Mouse (Mus musculus) embryonic stem cell, embryonic (primary cell): Measurements from ENCODE around the gene Rsl24d1.

Experiments
- CTCF ChIA-PET, 4 experiments: fragments of 300-600 bp in 2 of 4; fragments of 350-600 bp in 2 of 4; sonication (Branson Sonifier 250); formaldehyde crosslinking; loops; one replicate each; lab custom pipeline; 2022; ENCODE audit warnings: inconsistent platforms in 2 of 4; lab: Charles Lee
- POLR2A ChIA-PET, 4 experiments: fragments of 300-600 bp in 2 of 4; fragments of 350-600 bp in 2 of 4; sonication (Branson Sonifier 250); formaldehyde crosslinking; loops; one replicate each; lab custom pipeline; 2022; ENCODE audit warnings: antibody characterized with exemption in 4 of 4, inconsistent platforms in 1 of 4; lab: Charles Lee

The Rsl24d1 gene

DNA sequence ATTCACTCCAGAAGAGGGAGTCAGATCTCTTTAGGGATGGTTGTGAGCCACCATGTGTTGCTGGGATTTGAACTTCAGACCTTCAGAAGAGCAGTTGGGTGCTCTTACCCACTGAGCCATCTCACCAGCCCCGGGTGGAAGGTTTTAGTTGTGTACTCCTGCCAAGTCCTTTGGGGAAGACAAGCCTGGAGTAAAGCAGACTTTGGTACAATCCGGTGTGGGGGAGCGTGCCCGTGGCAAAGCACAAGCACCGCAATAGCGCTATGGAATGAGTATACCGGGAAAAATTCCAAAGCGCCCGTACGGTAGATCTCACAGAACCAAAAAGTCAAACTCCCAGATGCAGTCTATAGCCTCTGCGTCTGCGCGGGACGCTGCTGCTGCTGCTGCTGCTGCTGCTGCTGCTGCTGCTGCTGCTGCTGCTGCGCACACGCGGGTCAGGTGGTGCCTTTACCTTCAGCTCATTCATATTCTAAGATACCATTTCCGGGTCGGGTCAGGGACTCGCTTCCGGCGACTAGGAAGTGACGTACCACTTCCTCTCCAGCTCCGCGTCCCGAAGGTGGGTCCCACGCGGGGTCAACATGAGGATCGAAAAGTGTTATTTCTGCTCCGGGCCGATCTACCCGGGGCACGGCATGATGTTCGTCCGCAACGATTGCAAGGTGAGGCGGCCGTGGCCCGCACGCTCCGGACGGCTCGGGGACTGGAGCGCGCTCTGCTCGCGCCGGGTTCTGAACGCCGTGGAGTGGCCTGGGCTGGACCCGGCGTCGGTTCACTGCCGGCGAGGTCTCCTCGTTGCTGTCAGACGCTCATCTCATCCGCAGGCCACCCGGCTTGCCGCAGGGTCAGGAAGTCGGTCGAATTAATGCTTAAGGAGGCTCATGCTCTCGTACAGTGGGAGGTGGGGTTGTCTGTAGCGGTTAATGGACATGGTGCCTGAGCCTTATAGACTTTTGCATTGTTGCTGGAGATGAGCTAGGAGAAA, at the start of gene Rsl24d1:
Gene Rsl24d1, plus strand, starts transcription at position 508 of the 988 bp plus-strand sequence.
- ChIA-PET POLR2A (interaction anchor here (0.5 to 2.6 kb wide), 54 partner anchors 8 to 1543 kb away, joined by 3 to 15 read pairs (median 4); partner anchors contain the start of genes Gm20509 (in 3 of the 4), Ccpg1 (in 2 of the 4), Ccpg1os (in 2 of the 4) and Khdc3 (in 2 of the 4)), CTCF (interaction anchor here in 3 of 4 experiments (0.6 to 2.1 kb wide), 5 partner anchors 8 to 493 kb away, joined by 3 to 5 read pairs (median 4); no protein-coding TSS in a partner anchor)

DNA sequence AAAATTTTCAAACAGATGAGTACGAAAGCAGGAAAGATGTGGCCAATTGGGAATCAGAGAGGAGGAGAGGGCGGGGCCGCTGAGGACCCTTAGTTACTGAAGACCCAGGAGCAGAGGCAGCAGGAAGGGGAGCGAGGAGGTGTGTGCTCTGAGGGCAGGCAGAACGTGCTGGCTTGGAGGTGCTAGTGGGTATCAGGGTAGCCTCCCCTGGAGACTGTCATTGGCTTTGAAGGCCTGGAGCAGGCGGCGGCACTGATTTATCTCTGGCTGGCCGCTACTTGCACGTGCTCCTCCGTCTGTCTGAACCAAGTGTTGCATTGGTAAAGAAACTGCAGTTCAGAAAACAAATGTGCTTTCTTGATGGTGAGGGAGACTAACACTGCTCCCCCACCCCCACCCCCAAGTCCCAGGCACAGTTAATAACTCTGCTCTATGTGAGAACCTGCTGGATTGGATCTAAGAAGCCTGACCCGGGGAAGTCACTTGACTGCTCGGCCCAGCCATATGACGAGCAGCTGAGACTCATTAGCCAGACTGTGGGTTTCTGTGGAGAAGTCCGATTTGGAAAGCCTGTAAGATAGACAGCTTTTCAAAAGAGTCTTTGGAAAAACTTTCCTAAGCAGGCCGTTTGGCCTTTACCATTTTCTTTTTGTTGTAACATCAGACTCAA, 49.5 kb upstream of the Rsl24d1 start:
- CTCF ChIA-PET = interaction anchor here in 1 of 4 experiments (0.6 kb wide), 1 partner anchor 27 kb away, joined by 4 read pairs; no protein-coding TSS in a partner anchor

DNA sequence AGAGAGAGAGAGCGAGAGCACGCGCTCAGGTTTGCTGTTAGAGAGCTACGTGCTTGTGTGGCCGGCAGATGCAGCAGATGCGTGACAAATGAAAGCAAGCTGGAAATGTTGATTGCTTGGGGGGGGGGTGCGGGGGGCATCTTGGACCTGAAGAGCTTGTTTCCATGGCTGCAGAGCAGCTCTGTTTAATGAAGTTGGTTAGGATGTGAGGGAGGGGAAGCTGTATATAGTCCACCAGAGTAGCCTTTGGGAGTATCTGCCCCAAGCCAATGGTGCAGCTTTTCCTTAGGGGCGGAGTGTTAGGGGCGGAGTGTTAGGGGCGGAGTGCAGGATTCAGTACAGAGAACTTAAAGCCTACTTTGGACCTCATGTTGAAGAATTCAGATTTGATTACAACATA, 46.1 kb upstream of the Rsl24d1 start:
- POLR2A ChIA-PET = interaction anchor here in 3 of 4 experiments (0.5 to 3.3 kb wide), 28 partner anchors 9 to 98 kb away, joined by 3 to 16 read pairs (median 4); partner anchors contain the start of genes Rsl24d1 (in 2 of the 3) and Rab27a (in 1 of the 3)

More for the DNA sequence above, 49.5 kb upstream of the Rsl24d1 start:
- POLR2A ChIA-PET = interaction anchor here in 2 of 4 experiments (0.6 to 2.2 kb wide), 7 partner anchors 8 to 711 kb away, joined by 3 to 8 read pairs (median 4); partner anchors contain the start of gene Rab27a (in 1 of the 2)

DNA sequence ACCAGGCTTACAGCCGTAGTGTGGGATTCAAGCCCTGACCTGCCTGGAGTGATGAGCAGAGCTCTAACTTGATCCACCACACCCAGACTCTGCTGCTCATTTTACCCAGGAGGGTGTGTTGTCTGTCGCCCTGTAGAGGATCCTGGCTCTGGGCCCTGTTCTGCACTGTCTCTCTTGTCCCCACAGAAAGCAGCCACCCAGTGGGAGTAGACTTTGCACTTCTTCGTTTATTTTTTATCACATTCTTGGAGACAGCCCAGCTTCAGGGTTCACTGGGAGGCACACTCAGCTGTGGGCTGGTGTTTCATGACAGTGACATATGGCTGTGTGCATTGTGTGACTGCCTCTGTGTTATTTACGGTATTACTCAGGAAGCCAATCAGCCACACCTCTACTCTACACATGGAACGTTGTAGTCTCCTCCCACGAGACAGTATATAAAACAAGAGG, 45.0 kb upstream of the Rsl24d1 start:
- ChIA-PET CTCF (interaction anchor here in 3 of 4 experiments (0.6 to 0.7 kb wide), 3 partner anchors 23 to 43 kb away, joined by 3 read pairs; no protein-coding TSS in a partner anchor), POLR2A (interaction anchor here in 2 of 4 experiments (0.6 to 3.3 kb wide), 8 partner anchors 11 to 45 kb away, joined by 3 to 16 read pairs (median 4); partner anchors contain the start of genes Rab27a (in 1 of the 2) and Rsl24d1 (in 1 of the 2))

More for the DNA sequence above, 46.1 kb upstream of the Rsl24d1 start:
- CTCF ChIA-PET = interaction anchor here (0.5 to 0.8 kb wide), 15 partner anchors 14 to 895 kb away, joined by 3 to 12 read pairs (median 4); no protein-coding TSS in a partner anchor

DNA sequence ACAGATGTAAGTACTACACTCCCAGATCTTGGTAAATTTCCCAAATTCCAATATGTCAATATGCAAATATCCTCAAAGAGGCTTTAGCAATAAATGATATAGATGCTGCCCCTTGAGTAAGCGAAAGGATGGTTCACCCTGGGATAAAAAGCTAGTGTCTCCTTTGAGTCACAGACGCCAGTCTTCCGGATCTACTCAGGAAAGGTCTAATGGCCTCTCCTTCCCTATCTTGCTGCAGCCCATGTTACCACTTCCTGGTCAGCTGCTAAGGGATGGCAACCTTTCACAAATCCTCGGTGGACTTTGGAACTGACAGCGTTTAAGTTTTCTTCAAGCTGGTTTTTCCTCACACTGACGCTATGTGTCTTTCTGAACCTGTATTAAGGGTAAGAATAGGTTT, 44.5 kb upstream of the Rsl24d1 start:
- ChIA-PET POLR2A (interaction anchor here in 2 of 4 experiments (1.0 to 3.3 kb wide), 5 partner anchors 10 to 25 kb away, joined by 3 to 16 read pairs (median 4); partner anchors contain the start of gene Rab27a (in 1 of the 2)), CTCF (interaction anchor here in 2 of 4 experiments (0.6 to 0.7 kb wide), 2 partner anchors 23 to 43 kb away, joined by 3 read pairs; no protein-coding TSS in a partner anchor)

DNA sequence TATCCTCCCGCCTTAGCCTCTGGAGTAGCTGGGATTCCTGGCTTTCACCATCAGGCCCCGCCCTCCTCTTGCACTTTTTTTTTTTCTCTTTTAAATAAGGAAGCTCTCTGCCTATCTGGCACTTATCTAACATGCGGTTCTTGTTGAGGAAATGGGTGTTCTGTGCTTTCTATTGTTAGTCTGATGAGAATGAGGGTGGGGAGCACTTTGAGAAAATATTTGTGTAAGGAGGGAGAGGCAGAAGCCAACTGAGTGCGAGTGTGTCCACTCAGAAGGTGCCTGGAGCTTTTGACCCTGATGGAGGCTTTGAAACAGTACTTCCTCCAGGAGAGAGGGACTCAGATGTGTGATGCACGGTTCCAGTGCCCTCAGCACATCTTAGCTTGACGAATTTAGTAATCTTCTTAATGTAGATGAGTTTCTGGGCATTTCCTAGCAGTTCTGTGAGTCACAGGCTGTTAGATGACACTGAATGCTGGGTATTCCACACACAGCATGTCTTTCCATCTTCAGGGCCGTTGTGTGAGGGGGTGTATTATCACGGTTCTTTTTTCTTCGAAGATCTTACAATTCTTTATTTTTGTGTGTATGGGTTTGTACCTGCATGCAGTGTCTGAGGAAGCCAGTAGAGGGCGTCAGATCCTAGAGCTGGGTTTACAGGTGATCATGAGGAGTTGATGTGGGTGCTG, 42.1 kb upstream of the Rsl24d1 start:
- POLR2A ChIA-PET = interaction anchor here (0.6 to 2.7 kb wide), 30 partner anchors 9 to 153 kb away, joined by 3 to 13 read pairs (median 3); partner anchors contain the start of genes Rsl24d1 (in 2 of the 4) and Pigb (in 1 of the 4)
- CTCF ChIA-PET = interaction anchor here (0.5 to 2.9 kb wide), 36 partner anchors 8 to 1799 kb away, joined by 3 to 21 read pairs (median 4); partner anchors contain the start of genes Rab27a (in 2 of the 4) and Gm20509 (in 1 of the 4)

DNA sequence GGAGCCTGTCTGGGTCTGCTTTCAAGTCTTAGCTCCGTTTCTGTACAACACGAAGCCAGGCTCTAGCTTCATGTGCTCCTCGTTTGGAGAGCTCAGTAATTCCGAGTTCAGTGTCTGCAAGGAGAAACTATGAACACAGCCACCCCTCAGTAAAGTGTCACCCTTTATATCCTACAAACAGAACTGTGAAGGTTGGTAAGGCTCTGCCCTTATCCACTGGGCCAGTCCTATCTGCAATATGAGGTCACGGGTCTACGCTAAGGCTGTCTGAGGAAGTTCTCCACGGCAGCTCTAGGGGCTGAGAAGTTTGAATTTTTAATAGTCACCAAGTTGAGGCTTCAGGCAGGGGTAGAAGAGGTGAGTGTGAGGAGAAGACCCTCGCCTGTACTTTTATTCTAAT, 40.8 kb upstream of the Rsl24d1 start:
- ChIA-PET CTCF (interaction anchor here (0.6 to 2.9 kb wide), 8 partner anchors 10 to 238 kb away, joined by 3 to 17 read pairs (median 6); partner anchors contain the start of genes Gm20509 (in 1 of the 4) and Rab27a (in 1 of the 4)), POLR2A (interaction anchor here in 2 of 4 experiments (0.5 to 2.7 kb wide), 8 partner anchors 8 to 146 kb away, joined by 3 to 12 read pairs (median 4); no protein-coding TSS in a partner anchor)

DNA sequence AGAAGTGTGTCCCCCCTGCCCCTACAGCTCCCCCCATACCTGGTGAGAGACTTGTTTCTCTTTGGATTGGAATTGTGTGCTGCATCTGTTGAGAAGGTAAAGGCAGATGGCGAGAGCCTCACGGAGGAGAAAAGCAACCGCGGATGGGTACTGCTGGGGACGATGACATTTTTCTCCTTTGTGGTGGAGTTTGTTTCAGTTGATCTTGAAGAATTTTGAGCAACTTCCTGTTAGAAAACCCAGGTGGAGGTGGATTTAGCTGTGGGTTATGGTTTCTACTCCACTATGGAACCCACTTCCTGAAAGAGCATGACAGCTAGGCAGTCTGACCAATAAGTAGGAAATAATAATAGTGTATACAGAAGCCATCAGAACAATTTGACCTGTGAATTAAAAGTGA, 40.1 kb upstream of the Rsl24d1 start:
- POLR2A ChIA-PET = interaction anchor here in 1 of 4 experiments (0.5 to 1.5 kb wide), 3 partner anchors 11 to 433 kb away, joined by 3 to 4 read pairs (median 4); no protein-coding TSS in a partner anchor
- CTCF ChIA-PET = no interaction called here

DNA sequence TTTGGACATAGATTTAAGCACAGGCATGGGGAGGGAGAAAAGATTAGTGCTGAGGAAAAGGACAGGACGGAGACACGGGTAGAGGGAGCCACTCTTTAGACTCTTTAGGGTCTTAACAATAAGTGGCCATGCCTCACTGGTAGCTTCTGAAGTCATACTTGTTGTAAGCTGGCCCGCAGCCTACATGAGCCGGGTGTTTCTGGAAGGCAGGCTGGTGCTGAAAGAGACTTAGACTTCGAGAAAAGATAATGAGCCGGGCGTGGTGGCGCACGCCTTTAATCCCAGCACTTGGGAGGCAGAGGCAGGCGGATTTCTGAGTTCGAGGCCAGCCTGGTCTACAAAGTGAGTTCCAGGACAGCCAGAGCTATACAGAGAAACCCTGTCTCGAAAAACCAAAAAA, 33.9 kb upstream of the Rsl24d1 start:
- POLR2A ChIA-PET = interaction anchor here (0.5 to 4.5 kb wide), 13 partner anchors 8 to 233 kb away, joined by 3 to 16 read pairs (median 6); no protein-coding TSS in a partner anchor
- CTCF ChIA-PET = interaction anchor here (0.6 to 2.5 kb wide), 12 partner anchors 8 to 1792 kb away, joined by 3 to 10 read pairs (median 4); partner anchors contain the start of genes Dyx1c1 (in 1 of the 4), Gm44503 (in 1 of the 4) and Rab27a (in 1 of the 4)

DNA sequence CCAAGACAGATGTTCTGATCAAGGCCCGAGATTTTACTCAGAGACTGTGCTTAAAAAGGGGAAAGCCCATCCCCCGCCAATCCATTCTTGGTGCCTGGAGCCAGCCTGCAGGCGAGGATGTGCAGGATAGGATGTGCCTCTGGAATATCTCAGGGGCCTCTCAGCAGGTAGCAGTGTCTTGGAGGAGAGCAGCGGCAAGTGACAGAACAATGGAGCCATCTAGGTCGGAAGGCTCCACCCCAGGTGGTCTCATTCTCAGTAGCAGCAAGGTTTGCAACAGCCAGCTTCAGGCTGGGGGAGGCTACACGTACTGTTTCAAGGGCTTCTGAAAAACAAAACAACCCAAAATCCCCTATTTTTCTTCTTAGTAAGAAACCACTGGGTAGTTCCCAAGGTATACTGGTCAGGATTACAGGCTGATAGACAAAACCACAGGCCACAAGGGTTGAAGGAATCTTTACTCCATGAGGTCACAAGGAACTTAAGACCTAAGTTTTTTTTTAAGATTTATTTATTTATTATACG, 33.4 kb upstream of the Rsl24d1 start:
- CTCF ChIA-PET = interaction anchor here (0.6 to 2.5 kb wide), 12 partner anchors 9 to 1791 kb away, joined by 3 to 10 read pairs (median 4); partner anchors contain the start of genes Dyx1c1 (in 1 of the 4), Gm44503 (in 1 of the 4) and Rab27a (in 1 of the 4)
- POLR2A ChIA-PET = interaction anchor here (0.5 to 4.5 kb wide), 16 partner anchors 9 to 234 kb away, joined by 3 to 16 read pairs (median 6); partner anchors contain the start of gene Rsl24d1 (in 1 of the 4)

DNA sequence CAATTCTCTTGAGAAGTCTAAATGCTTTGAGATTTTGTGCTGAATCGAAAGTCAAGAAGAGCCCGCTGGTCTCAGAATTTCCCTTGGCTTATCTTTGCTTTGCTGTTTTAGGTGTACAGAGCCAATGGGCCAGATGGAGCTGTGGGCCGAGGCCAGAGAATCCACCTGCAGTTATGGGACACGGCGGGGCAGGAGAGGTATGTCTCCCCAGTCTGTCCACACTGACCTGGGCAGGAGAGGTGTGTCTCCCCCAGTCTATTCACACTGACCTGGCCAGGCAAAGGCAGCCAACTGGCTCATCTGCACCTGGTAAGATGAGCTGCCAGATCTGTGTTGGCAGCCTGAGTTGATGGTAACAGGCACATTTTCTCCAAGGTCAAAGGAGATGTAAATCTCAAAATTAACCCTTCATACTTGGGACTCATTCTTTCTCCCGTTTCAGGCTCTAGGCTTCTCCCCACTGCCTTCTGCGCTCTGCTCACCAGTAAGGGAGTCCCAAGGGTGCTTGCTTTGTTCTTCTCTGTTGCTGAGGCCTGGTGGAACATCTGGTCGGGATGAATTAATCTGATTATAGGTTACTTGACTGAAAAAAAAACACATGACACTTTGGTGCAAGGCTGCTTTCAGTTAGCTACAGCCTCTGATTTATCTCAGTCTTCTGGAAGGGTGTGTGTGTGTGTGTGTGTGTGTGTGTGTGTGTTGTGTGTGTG, 30.8 kb upstream of the Rsl24d1 start:
- CTCF ChIA-PET = interaction anchor here in 3 of 4 experiments (0.5 to 1.6 kb wide), 4 partner anchors 9 to 285 kb away, joined by 3 to 8 read pairs (median 3); no protein-coding TSS in a partner anchor
- POLR2A ChIA-PET = interaction anchor here in 3 of 4 experiments (0.6 to 3.1 kb wide), 8 partner anchors 10 to 138 kb away, joined by 3 to 13 read pairs (median 4); partner anchors contain the start of gene Rab27a (in 1 of the 3)

DNA sequence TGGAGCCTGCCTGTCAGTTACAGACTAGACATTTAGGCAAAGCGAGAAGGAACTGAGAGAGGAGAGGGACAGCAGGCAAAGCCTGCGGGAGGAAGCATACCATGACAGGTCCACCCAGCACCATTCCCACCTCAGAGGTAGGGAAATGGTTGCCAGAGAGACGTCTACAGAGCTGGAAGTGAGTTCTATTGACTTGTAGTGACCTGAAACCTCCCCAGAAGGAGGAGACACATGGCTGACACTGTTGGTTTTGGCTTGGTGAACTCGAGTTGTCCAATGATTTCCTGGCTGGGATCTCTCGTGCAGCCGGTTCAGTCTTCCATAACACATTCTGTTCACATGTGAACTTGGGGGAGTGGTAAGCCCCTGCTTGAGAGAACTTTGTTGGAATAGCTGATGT, 29.3 kb upstream of the Rsl24d1 start:
- CTCF ChIA-PET = interaction anchor here in 3 of 4 experiments (0.5 to 1.5 kb wide), 8 partner anchors 10 to 129 kb away, joined by 3 to 5 read pairs (median 3); no protein-coding TSS in a partner anchor

DNA sequence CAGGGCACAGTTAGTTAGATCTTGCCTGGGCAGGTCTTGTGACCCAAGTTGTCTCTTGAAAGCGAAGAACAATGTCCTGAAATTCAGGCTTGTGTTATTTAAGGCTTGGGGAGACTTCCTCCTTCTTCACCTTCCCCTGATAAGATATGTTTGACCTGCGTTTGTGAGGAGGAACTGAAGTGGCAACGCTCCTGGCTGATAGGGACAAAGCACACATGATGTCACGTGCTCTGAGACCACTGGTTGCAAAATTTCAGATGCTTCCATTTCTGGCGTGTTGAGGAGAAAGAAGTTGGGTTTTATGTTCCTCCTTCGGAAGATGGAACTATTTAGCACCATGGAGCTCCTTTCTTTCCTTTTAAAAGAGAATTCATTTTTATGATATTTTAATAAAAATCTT, 27.4 kb upstream of the Rsl24d1 start:
- POLR2A ChIA-PET = interaction anchor here in 2 of 4 experiments (1.0 to 2.3 kb wide), 10 partner anchors 8 to 60 kb away, joined by 3 to 7 read pairs (median 4); partner anchors contain the start of genes Rab27a (in 1 of the 2) and Rsl24d1 (in 1 of the 2)
- CTCF ChIA-PET = interaction anchor here in 3 of 4 experiments (0.8 to 1.0 kb wide), 4 partner anchors 10 to 19 kb away, joined by 3 to 6 read pairs (median 4); no protein-coding TSS in a partner anchor

More for the DNA sequence above, 29.3 kb upstream of the Rsl24d1 start:
- POLR2A ChIA-PET = interaction anchor here in 3 of 4 experiments (0.6 to 2.3 kb wide), 15 partner anchors 10 to 128 kb away, joined by 3 to 9 read pairs (median 4); partner anchors contain the start of genes Gm20509 (in 1 of the 3) and Rab27a (in 1 of the 3)

DNA sequence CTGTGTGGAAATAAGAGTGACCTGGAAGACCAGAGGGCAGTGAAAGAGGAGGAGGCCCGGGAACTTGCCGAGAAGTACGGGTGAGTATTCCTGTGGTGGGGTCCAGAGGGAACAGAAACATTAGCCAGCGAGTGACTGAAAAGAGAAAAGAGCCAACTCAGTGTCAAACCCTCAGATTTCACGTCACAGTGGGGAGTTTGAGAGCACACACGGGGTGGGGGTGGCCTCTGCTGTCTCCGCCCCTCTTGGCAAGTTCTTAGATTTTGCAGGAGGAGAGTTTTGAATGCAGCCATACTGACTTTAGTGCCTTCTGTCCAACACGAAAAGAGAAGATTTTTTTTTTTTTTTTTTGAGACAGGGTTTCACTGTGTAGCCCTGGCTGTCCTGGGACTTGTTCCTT, 26.1 kb upstream of the Rsl24d1 start:
- ChIA-PET CTCF (interaction anchor here in 1 of 4 experiments (0.6 to 0.7 kb wide), 2 partner anchors 20 to 30 kb away, joined by 3 to 4 read pairs; no protein-coding TSS in a partner anchor), POLR2A (interaction anchor here in 2 of 4 experiments (0.6 to 2.1 kb wide), 4 partner anchors 15 to 54 kb away, joined by 3 to 7 read pairs (median 4); partner anchors contain the start of gene Rsl24d1 (in 1 of the 2))
